Mouse (Mus musculus): ENCODE data around the gene Olfr95.

GRCm38 (mm10) chr17:37200894-37201293, 12.0 kb downstream of the Olfr95 start, which contains the start of gene Olfr94:
- no peak for TF ChIP-seq CTCF (conservative IDR thresholded peaks at IDR 0.05; ENCODE audit: low read length)
- no peak for TF ChIP-seq POU5F1 (IDR thresholded peaks at IDR 0.05; ENCODE audit: borderline replicate concordance, low read length)
- no peak for TF ChIP-seq NANOG (IDR thresholded peaks at IDR 0.05; ENCODE audit: borderline replicate concordance, low read length)
